Mouse (Mus musculus) heart, postnatal 0 days (tissue): Measurements from ENCODE around the gene BC048671.

Experiments
- CTCF ChIP-seq: IDR thresholded peaks from 2 replicates; pipeline ENCODE4 v1.5.1; 2016; ENCODE audit warnings: antibody characterized with exemption, control low read depth, low read depth
- EP300 ChIP-seq: IDR thresholded peaks from 2 replicates; pipeline ENCODE4 v1.6.1; 2016; ENCODE audit warnings: antibody characterized with exemption, low read depth

GRCm38 (mm10) chr6:90321811-90322210 is 20.8 kb downstream of the BC048671 start:
- TF ChIP-seq CTCF (no peak), EP300 (no peak)
